ENCODE assay signal across 14 mouse cellular contexts in the genomic region with DNA sequence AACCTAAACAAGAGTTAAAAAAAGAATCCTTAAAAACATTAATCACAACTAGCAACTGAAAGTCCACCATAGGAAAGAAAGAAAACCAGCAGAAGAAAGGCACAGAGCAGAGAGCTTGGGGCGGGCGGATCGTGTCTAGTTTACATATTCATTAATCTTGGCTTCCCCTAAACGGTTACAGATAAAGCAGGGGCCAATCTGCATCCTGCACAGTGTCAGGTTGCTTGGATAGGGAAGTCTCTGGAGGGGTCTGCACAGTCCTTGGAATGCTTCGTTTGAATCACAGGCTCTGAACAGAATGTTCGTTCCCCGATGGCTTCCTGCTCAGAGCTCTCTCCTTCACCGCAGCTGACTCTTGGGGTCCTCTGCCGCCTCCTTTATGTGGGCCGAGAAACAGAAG. TPM values are rescaled to one million over a fixed set of nuclear protein-coding genes. Genes with fewer than 3 reads are reported as not detected.
DNase-seq lines count a peak whose midpoint lies in the region; ATAC-seq and TF ChIP-seq lines count a peak whose summit lies in the region.
"Had no signal": no experiment of that assay in that cellular context is flagged by ENCODE, and none has a peak within 500 bp of the region (broad histone marks: within the 10 kb centered on the region; RNA-seq: fewer than 3 reads in every experiment).

No protein-coding gene starts in this region.

- TF ChIP-seq CTCF in MEL (IDR thresholded peaks at IDR 0.05 in 2 of 3, conservative IDR thresholded peaks at IDR 0.05 in 1 of 3; ENCODE audit: control insufficient read depth in 1 of 3, insufficient read depth in 1 of 3, low read depth in 2 of 3, low read length in 3 of 3, poor library complexity in 1 of 3, severe bottlenecking in 1 of 3) = no peak

- no peak overlapping the region for H3K4me3 ChIP-seq in hindbrain, embryonic 12.5 days
- H3K4me3 ChIP-seq in hindbrain, embryonic 16.5 days (ENCODE audit: low read length) = no peak overlapping the region
- peak overlapping the region; percentile 4 to 40 for H3K4me3 ChIP-seq in MEL (ENCODE audit: control insufficient read depth in 1 of 2, insufficient read depth in 1 of 2, low read depth in 2 of 2, low read length in 2 of 2)
- H3K4me3 ChIP-seq in embryonic facial prominence, embryonic 11.5 days (ENCODE audit: low read depth, low read length) = no peak overlapping the region
- no peak overlapping the region for H3K4me3 ChIP-seq in forebrain, embryonic 14.5 days (ENCODE audit: low read depth, low read length)
- H3K4me3 ChIP-seq: forebrain, embryonic 15.5 days; limb, embryonic 15.5 days; midbrain, embryonic 13.5 days had no signal

- 0 out of 2 replicates have a peak overlapping the region, but pooled peaks have one; percentile 6 for H3K4me2 ChIP-seq in hindbrain, embryonic 12.5 days (replicated peaks)
- H3K4me2 ChIP-seq in hindbrain, embryonic 16.5 days (ENCODE audit: low read length) = no peak overlapping the region
- no peak overlapping the region for H3K4me2 ChIP-seq in embryonic facial prominence, embryonic 11.5 days (ENCODE audit: low read depth, low read length)
- no peak overlapping the region for H3K4me2 ChIP-seq in forebrain, embryonic 14.5 days (ENCODE audit: low read length)
- H3K4me2 ChIP-seq: forebrain, embryonic 15.5 days; limb, embryonic 15.5 days; midbrain, embryonic 13.5 days had no signal

- H3K36me3 ChIP-seq in hindbrain, embryonic 12.5 days = no peaks in the 10 kb centered on the region
- no peaks in the 10 kb centered on the region for H3K36me3 ChIP-seq in hindbrain, embryonic 16.5 days (ENCODE audit: control insufficient read depth, insufficient read depth, low read length)
- peaks cover 0 to 10% of the 10 kb centered on the region in 2 experiments; a peak in 2 of 4 replicates for H3K36me3 ChIP-seq in MEL (ENCODE audit: control insufficient read depth in 1 of 2, insufficient read depth in 2 of 2, low read length in 2 of 2)
- H3K36me3 ChIP-seq in embryonic facial prominence, embryonic 11.5 days (replicated peaks; ENCODE audit: control insufficient read depth, insufficient read depth, low read depth, low read length) = no peaks in the 10 kb centered on the region
- no peaks in the 10 kb centered on the region for H3K36me3 ChIP-seq in forebrain, embryonic 14.5 days (ENCODE audit: control insufficient read depth, insufficient read depth, low read length)
- H3K36me3 ChIP-seq: forebrain, embryonic 15.5 days; limb, embryonic 15.5 days; midbrain, embryonic 13.5 days had no signal

- no peak for ATAC-seq in hindbrain, embryonic 12.5 days (ENCODE audit: low FRiP score)
- ATAC-seq in hindbrain, embryonic 16.5 days = no peak
- ATAC-seq in embryonic facial prominence, embryonic 11.5 days (replicated peaks; ENCODE audit: insufficient number of reproducible peaks, low FRiP score, low TSS enrichment, low read depth) = 0 out of 2 replicates have a peak, but pooled peaks have one; percentile 65
- peak; percentile 58; the same call in 1 of the 2 replicates for ATAC-seq in megakaryocyte-erythroid progenitor cell, adult 5-6 weeks (replicated peaks; ENCODE audit: low FRiP score, low TSS enrichment, poor library complexity, severe bottlenecking)
- ATAC-seq in frontal cortex, adult (ENCODE audit: low TSS enrichment) = no peak
- ATAC-seq in forebrain, embryonic 14.5 days = no peak
- ATAC-seq: forebrain, embryonic 15.5 days; midbrain, embryonic 13.5 days had no signal

- peak; percentile 83 for DNase-seq in MEL (ENCODE audit: low read depth, low spot score)
- peak; percentile 58 for DNase-seq in embryonic facial prominence, embryonic 11.5 days (ENCODE audit: low spot score)
- DNase-seq in cerebellum, adult 9-11 months = no peak
- no peak for DNase-seq in forebrain, embryonic 14.5 days (ENCODE audit: low spot score)
- DNase-seq: adrenal gland, adult 2 months; cerebellum, adult 9-10 months; kidney, adult 11 months had no signal

- no peak for TF ChIP-seq RAD21 in MEL (IDR thresholded peaks at IDR 0.05; ENCODE audit: low read depth, low read length)

- H3K27me3 ChIP-seq in hindbrain, embryonic 12.5 days = no peaks in the 10 kb centered on the region
- no peaks in the 10 kb centered on the region for H3K27me3 ChIP-seq in hindbrain, embryonic 16.5 days (replicated peaks; ENCODE audit: control insufficient read depth, insufficient read depth, low read length)
- peaks cover 4 to 6% of the 10 kb centered on the region in 2 experiments for H3K27me3 ChIP-seq in MEL (ENCODE audit: control insufficient read depth in 1 of 2, insufficient read depth in 2 of 2, low read length in 2 of 2)
- no peaks in the 10 kb centered on the region for H3K27me3 ChIP-seq in embryonic facial prominence, embryonic 11.5 days (ENCODE audit: control insufficient read depth, insufficient read depth, low read length)
- no peaks in the 10 kb centered on the region for H3K27me3 ChIP-seq in forebrain, embryonic 14.5 days (replicated peaks; ENCODE audit: control insufficient read depth, insufficient read depth, low read length)
- H3K27me3 ChIP-seq: forebrain, embryonic 15.5 days; limb, embryonic 15.5 days; midbrain, embryonic 13.5 days had no signal

- 26% methylated on average over 10 of the region's 10 CpGs for WGBS in hindbrain, embryonic 12.5 days
- 20% methylated on average over 10 of the region's 10 CpGs for WGBS in hindbrain, embryonic 16.5 days
- 24% methylated on average over 10 of the region's 10 CpGs for WGBS in embryonic facial prominence, embryonic 11.5 days
- 47% methylated on average over 10 of the region's 10 CpGs for WGBS in forebrain, embryonic 14.5 days

- H3K79me2 ChIP-seq in MEL (ENCODE audit: control insufficient read depth, insufficient read depth, low read length, poor library complexity) = no peaks in the 10 kb centered on the region

- peaks cover 11% of the 10 kb centered on the region for H3K4me1 ChIP-seq in hindbrain, embryonic 12.5 days
- no peaks in the 10 kb centered on the region for H3K4me1 ChIP-seq in hindbrain, embryonic 16.5 days (ENCODE audit: control insufficient read depth, insufficient read depth, low read depth, low read length)
- H3K4me1 ChIP-seq in MEL (ENCODE audit: control insufficient read depth in 1 of 2, insufficient read depth in 2 of 2, low read length in 2 of 2) = peaks cover 7 to 14% of the 10 kb centered on the region in 2 experiments
- no peaks in the 10 kb centered on the region; the same call in 1 of the 2 replicates for H3K4me1 ChIP-seq in embryonic facial prominence, embryonic 11.5 days (ENCODE audit: control insufficient read depth, insufficient read depth, low read length)
- no peaks in the 10 kb centered on the region for H3K4me1 ChIP-seq in forebrain, embryonic 14.5 days (ENCODE audit: control insufficient read depth, insufficient read depth, low read length)
- H3K4me1 ChIP-seq: limb, embryonic 15.5 days had no signal

- no peak overlapping the region for H3K27ac ChIP-seq in hindbrain, embryonic 12.5 days
- no peak overlapping the region for H3K27ac ChIP-seq in hindbrain, embryonic 16.5 days (ENCODE audit: low read depth, low read length)
- H3K27ac ChIP-seq in MEL (ENCODE audit: control insufficient read depth, low read depth, low read length) = no peak overlapping the region
- H3K27ac ChIP-seq in embryonic facial prominence, embryonic 11.5 days (replicated peaks; ENCODE audit: low read depth, low read length) = no peak overlapping the region
- H3K27ac ChIP-seq in forebrain, embryonic 14.5 days (ENCODE audit: low read depth, low read length) = no peak overlapping the region
- H3K27ac ChIP-seq: forebrain, embryonic 15.5 days; limb, embryonic 15.5 days; midbrain, embryonic 13.5 days had no signal

- H3K9me3 ChIP-seq in hindbrain, embryonic 12.5 days (replicated peaks) = no peaks in the 10 kb centered on the region
- H3K9me3 ChIP-seq in hindbrain, embryonic 16.5 days (ENCODE audit: control insufficient read depth, low read length) = no peaks in the 10 kb centered on the region
- H3K9me3 ChIP-seq in MEL (replicated peaks; ENCODE audit: insufficient read depth, low read length) = no peaks in the 10 kb centered on the region
- H3K9me3 ChIP-seq in embryonic facial prominence, embryonic 11.5 days (replicated peaks; ENCODE audit: control insufficient read depth, low read length) = no peaks in the 10 kb centered on the region
- H3K9me3 ChIP-seq in forebrain, embryonic 14.5 days (replicated peaks; ENCODE audit: control insufficient read depth, low read length) = no peaks in the 10 kb centered on the region
- H3K9me3 ChIP-seq: forebrain, embryonic 15.5 days; limb, embryonic 15.5 days; midbrain, embryonic 13.5 days had no signal

- TF ChIP-seq EP300 in MEL (IDR thresholded peaks at IDR 0.05; ENCODE audit: low read depth in 1 of 2, low read length in 2 of 2) = peak; percentile 58 to 77

- no peak overlapping the region; the same call in 1 of the 2 replicates for H3K9ac ChIP-seq in hindbrain, embryonic 12.5 days
- no peak overlapping the region for H3K9ac ChIP-seq in hindbrain, embryonic 16.5 days (ENCODE audit: low read depth, low read length)
- H3K9ac ChIP-seq in MEL (ENCODE audit: control insufficient read depth, low read depth, low read length, poor library complexity, severe bottlenecking) = no peak overlapping the region
- no peak overlapping the region for H3K9ac ChIP-seq in embryonic facial prominence, embryonic 11.5 days (replicated peaks; ENCODE audit: low read length)
- no peak overlapping the region for H3K9ac ChIP-seq in forebrain, embryonic 14.5 days (ENCODE audit: low read length)
- H3K9ac ChIP-seq: forebrain, embryonic 15.5 days; limb, embryonic 15.5 days; midbrain, embryonic 13.5 days had no signal

- no peak for TF ChIP-seq POLR2A in MEL (IDR thresholded peaks at IDR 0.05; ENCODE audit: control insufficient read depth in 1 of 2, insufficient read depth in 1 of 2, low read depth in 1 of 2, low read length in 2 of 2, poor library complexity in 1 of 2)

TF ChIP-seq in MEL, 35 proteins besides CTCF, POLR2A, EP300 and RAD21 (continues in another document):
- TF ChIP-seq MYC (IDR thresholded peaks at IDR 0.05; ENCODE audit: low read depth, low read length) (no peak), BHLHE40 (IDR thresholded peaks at IDR 0.05; ENCODE audit: borderline replicate concordance, low read depth, low read length) (no peak), USF1 (IDR thresholded peaks at IDR 0.05; ENCODE audit: low read depth, low read length) (no peak), NELFE (IDR thresholded peaks at IDR 0.05; ENCODE audit: low read depth, low read length) (0 out of 2 replicates have a peak, but pooled peaks have one; percentile 6)

RNA-seq across cellular contexts. Expression of a gene that starts 24.7 kb away (rescaled TPM):
- polyA plus RNA-seq in hindbrain, embryonic 12.5 days (2016; fragmentation: Nextera tagmentation; extraction: Ambion mirVana) = 12.4 and 13.3 TPM in 2 replicates
- 5.3 and 6.5 TPM in 2 replicates for polyA plus RNA-seq in hindbrain, embryonic 16.5 days (2015; fragmentation: Nextera tagmentation; extraction: Ambion mirVana)
- 8.2 and 9.3 TPM in 2 replicates for total RNA-seq in MEL (2012; rRNA removed)
- 1 to 10 TPM in 1 of 2 experiments, not detected in 1; 6.4 TPM for polyA plus RNA-seq in MEL (2012; ENCODE audit: insufficient read depth in 1 of 2, insufficient read length in 2 of 2, low read depth in 1 of 2, low replicate concordance in 2 of 2, missing spikeins in 1 of 2)
- 7.2 and 7.8 TPM in 2 replicates for polyA plus RNA-seq in embryonic facial prominence, embryonic 11.5 days (2014; fragmentation: Nextera tagmentation; extraction: Ambion mirVana)
- total RNA-seq in megakaryocyte-erythroid progenitor cell, adult 5-6 weeks (2014; fragmentation: Nextera tagmentation) = 1.7 and 3.5 TPM in 2 replicates
- total RNA-seq in megakaryocyte-erythroid progenitor cell, adult 5-6 weeks (2017) = 1.4 and 2.4 TPM in 2 replicates
- 6.9 TPM in 2 replicates for polyA plus RNA-seq in forebrain, embryonic 14.5 days (2014; fragmentation: Nextera tagmentation; extraction: Ambion mirVana)

Comparison
In these comparisons a context has a peak if more than half of its experiments do, and no peak if none do; other contexts are left out.
1. ATAC-seq: peak in embryonic facial prominence, embryonic 11.5 days (single experiment) and megakaryocyte-erythroid progenitor cell, adult 5-6 weeks (single experiment); none in hindbrain, embryonic 12.5 days (single experiment), hindbrain, embryonic 16.5 days (single experiment), frontal cortex, adult (single experiment) and forebrain, embryonic 14.5 days (single experiment).
2. H3K4me3 ChIP-seq: peak in MEL (2 of 2); none in hindbrain, embryonic 12.5 days (single experiment), hindbrain, embryonic 16.5 days (single experiment), embryonic facial prominence, embryonic 11.5 days (single experiment) and forebrain, embryonic 14.5 days (single experiment).
3. DNase-seq: peak in MEL (single experiment) and embryonic facial prominence, embryonic 11.5 days (single experiment); none in cerebellum, adult 9-11 months (single experiment) and forebrain, embryonic 14.5 days (single experiment).